Mouse (Mus musculus) heart, adult 11 months (tissue): ENCODE results near the gene Snx30.
A peak's percentile ranks its signal among the peaks of the same experiment; 100 is the strongest.

Source experiments
- DNase-seq: peaks from one replicate; pipeline ENCODE4 v3.0.0; 2022

Gene Snx30

GRCm38 (mm10) chr4:59795788-59796455 lies 9.7 kb upstream of the Snx30 start:
- DNase-seq, result peak; percentile 61

DNA sequence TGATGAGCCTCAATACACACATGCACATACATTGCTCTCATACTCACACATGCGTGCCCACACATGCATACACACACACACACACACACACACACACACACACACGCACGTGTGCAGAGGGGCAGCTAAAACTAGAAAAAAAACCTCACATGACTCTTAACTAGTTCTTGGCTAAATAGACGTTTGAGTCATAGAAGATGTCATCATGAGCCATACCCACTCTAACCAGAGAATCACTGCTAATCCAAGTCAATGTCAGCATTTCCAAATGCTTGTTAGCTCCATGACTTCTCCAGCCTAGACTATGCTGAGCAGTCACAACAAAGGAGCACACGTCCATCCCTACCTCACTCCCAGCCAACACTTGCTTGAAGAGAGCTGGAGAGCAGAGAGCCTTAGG lies 5.5 kb upstream of the Snx30 start:
- peak; percentile 61 for DNase-seq

- DNase-seq, result no peak
These were observed 4.2 kb upstream of the Snx30 start, which contains the start of gene Inip for GRCm38 (mm10) chr4:59801489-59801888. Gene Inip, minus strand, starts transcription at chr4:59801589.

DNA sequence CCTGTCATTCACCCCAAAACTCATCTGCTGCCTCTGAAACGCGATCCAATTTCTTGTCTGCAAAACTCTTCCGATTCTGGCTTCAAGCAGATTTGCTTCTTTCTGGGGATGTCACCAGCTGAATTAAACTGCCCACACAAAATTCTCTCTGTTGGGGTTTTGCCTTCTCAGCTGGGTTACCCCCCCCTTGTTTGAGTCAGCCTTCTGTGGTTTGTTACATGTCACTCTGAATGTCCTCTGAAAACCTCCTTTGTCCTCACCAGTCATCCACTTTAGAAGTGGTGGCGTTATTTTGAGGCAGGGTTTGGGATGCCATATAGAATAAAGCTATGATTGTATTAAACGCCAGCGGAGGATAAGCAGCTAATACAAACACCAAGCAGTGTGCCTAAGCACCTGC lies 3.5 kb upstream of the Snx30 start:
- peak; percentile 72 for DNase-seq

GRCm38 (mm10) chr4:59802792-59803191 lies 2.8 kb upstream of the Snx30 start:
- no peak for DNase-seq

DNA sequence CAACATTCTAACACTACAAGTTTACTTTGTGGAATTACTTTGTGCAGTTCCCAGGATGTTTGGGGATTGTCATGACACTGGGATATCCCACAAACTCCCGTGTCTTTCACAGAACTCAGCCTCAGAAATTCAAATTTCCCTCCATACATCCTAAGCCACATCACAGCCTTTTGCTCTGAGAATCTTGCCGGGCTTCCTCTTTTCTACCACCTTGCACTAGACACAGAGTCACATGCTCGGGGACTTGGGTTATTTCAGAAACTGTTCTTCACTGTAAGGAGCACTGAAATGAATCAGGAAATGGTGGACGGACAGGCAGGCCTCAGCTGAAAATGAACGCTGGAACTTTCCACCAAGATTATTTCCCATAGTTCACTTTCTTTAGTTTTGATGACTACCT lies 2.3 kb upstream of the Snx30 start:
- DNase-seq, result peak; percentile 95

GRCm38 (mm10) chr4:59804754-59805153 lies 886 bp upstream of the Snx30 start:
- DNase-seq, result peak; percentile 30

DNA sequence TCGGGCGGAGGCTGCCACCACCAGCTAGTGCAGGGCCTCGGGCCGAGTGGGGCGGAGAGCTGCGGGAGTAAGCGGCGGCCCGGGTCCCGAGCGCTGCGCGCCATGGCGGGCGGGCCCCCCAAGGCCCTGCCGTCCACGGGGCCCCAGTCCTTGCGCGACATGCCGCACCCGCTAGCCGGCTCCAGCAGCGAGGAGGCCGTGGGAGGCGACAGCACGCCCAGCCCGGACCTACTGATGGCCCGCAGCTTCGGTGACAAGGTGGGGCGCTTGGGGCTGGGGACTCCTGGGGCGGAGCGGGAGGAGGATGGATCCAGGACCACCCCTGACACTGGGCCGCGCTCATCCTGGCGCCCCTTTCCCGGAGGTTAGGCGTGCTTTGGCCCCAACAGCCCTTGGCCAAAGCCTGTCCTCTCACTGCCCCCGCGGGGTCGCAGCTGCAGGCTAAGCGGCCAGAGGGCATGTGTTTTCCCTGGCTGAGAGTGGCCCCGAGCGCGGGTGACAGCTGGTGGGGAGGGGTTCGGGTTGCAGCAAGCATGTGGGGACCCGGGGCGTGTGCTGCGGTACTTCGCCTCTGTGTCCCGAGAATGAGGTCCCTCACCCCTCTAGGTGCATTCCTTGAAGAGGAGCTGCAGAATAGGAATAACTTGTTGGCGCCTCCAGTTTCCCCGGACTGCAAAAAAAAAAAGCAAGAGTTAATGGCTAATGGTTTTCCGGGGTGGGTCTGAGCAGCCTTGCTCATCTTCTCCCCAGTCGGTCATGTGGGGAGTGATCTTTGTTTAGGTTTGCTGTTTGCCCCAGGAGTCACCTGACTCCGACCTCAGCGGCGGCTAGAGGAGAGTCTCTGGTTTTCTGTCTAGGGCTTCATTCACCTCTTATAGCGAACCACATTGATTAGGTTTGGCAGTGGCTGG lies 583 bp downstream of the Snx30 start:
- peak; percentile 97 for DNase-seq

GRCm38 (mm10) chr4:59806879-59807195 lies 1.2 kb downstream of the Snx30 start:
- no peak for DNase-seq

DNA sequence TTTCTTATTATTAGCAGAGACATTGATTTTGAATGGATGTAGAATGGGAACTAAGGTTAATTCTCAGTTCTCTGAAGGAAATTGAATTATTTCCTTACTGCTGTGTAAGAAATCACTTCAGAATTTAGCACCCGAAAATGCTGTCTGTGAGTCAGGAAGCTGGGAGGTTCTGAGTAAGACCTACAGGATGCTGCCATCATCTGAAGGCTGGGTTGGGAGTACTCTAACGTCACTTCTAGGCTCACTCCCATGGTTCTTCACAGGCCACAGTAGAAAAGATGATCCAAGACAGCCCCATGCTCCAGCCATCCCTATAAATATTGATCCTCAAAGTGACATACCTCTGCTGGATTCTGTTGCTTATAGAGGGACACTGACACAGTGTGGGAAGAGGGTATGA lies 1.9 kb downstream of the Snx30 start:
- DNase-seq, result no peak

GRCm38 (mm10) chr4:59808396-59808795 lies 2.8 kb downstream of the Snx30 start:
- DNase-seq, result peak; percentile 94

GRCm38 (mm10) chr4:59814094-59814493 lies 8.5 kb downstream of the Snx30 start:
- no peak for DNase-seq

DNA sequence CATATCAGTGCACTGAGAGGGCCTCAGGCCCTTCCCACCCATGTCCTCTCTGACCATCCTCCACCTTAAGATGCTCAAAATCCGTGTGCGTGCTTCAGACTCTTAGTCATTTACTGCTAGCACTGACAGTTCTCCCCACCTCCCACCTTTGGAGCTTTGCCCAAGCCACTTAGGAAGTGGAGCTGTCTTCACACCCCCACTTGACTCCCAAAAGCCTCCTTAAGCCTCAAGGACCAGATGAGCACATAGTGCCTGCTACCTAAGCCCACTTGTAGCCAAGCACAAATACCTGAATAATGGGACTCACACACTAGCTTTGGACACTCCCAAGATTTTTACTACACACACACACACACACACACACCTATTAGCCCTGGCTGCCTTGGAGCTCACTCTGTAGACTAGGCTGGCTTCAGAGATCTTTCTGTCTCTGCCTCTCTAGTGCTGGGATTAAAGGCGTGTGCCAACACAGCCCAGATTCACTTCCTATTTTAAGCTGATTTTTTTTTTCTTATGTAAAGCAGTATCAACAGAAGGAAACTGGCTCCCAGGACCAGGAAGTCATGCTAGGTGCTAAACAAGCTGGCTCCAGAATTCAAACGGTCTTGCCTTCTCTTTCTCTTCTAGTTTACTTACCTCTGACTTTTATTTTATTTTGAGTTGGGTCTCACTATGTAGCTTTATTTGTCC lies 9.6 kb downstream of the Snx30 start:
- no peak for DNase-seq

- DNase-seq, result no peak
These were observed 10.4 kb downstream of the Snx30 start for GRCm38 (mm10) chr4:59816016-59816415.

GRCm38 (mm10) chr4:59816477-59816876 lies 10.8 kb downstream of the Snx30 start:
- no peak for DNase-seq

DNA sequence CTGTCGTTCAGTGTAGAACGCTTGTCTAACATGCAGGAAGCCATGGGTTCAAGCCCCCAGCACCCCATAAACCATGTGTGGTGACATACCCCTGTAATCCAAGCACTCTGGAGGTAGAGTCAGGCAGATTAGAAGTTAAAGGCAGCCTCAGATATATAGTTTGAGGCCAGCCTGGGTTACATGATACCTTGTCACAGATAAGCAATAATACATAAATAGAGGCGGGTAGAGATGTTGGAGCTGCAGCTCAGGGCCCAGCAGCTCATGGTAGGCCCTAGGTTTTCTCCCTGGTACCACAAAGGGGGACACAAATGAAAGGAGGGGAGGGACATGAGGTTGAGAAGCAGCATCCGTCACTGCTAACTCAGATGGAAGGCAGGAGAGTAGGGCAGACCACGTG lies 12.2 kb downstream of the Snx30 start:
- DNase-seq, result no peak

- DNase-seq, result no peak
These were observed 12.9 kb downstream of the Snx30 start for GRCm38 (mm10) chr4:59818498-59818897.

GRCm38 (mm10) chr4:59819054-59819472 lies 13.4 kb downstream of the Snx30 start:
- no peak for DNase-seq

DNA sequence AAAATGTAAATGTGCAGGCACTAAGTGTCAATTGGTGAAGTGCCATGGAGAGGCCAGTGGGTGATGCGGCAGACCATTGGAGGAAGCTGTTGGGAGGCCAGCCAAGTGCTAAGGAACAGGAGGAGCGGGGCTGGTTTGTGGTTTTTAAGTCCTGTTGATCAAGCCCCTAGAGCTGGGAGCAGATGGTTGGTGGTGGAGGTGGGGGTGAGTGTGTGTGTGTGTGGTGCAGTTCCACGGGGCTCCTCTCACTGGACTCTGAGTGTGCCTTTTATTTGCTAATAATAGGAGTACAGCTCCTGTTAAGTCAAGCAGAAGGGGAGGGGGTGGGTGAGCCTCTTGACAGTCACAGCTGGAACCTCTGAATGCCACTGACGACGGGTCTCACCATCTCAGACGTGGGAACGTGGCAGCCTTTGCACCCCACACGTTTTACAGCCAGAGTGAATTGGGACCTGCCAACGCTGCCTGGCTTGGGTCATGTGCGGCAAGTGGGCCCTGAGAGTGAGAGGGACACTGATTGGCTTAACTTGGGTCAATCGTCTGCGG lies 13.9 kb downstream of the Snx30 start:
- DNase-seq, result peak; percentile 95

- no peak for DNase-seq
These were observed 15.9 kb downstream of the Snx30 start for GRCm38 (mm10) chr4:59821516-59821915.

- DNase-seq, result no peak
These were observed 16.5 kb downstream of the Snx30 start for GRCm38 (mm10) chr4:59822119-59822518.

GRCm38 (mm10) chr4:59823470-59823869 lies 17.8 kb downstream of the Snx30 start:
- DNase-seq, result peak; percentile 98

GRCm38 (mm10) chr4:59824860-59825259 lies 19.2 kb downstream of the Snx30 start:
- no peak for DNase-seq
